Mouse (Mus musculus) gastrocnemius, postnatal 10 days (tissue): ENCODE results near the gene Gm11361. TPM values are rescaled to one million over a fixed set of nuclear protein-coding genes. Genes with fewer than 3 reads are reported as not detected.

Experiments
- DNase-seq: peaks from one replicate; pipeline ENCODE4 v3.0.0; 2021; ENCODE audit warnings: mixed read lengths
- long read RNA-seq, 2 experiments: library from polyadenylated mRNA; stranded (forward); transcript quantifications; one replicate each; pipeline ENCODE4 v2.0.0; 2021
- total RNA-seq, 2 experiments: library from RNA; stranded (reverse); gene quantifications; 2 replicates each; pipeline ENCODE4 v1.2.3; 2021

Gene Gm11361
- 100 to 1,000 TPM; 102 to 150 TPM for total RNA-seq
- long read RNA-seq, experiment 1, partial matches to known transcripts = 0 of 4 reads
- long read RNA-seq, experiment 1, other reads (novel, unspliced or antisense) = 0 of 4 reads
- long read RNA-seq, experiment 2, partial matches to known transcripts = 0 of 3 reads
- long read RNA-seq, experiment 2, other reads (novel, unspliced or antisense) = 0 of 3 reads

DNA sequence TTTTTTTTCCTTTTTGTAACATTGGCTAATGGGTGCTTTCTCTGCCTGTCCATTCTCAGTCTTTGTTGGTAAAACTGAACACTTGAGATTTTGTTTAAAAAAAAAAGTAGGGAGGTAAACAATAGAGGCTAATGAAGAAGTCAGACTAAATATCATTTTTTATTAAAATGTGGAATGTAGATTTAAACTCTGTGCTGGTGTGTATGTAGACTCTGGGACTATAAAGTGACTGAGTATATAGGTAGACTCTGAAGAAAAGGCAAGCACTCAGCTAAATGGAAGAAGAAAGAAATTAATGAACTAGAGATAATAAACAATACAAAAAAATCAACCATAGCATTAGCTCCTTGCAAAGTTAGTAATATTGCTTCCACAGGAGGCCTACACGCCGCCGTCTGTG is at the start of gene Gm11361:
Gene Gm11361, plus strand, starts transcription at position 301 of the 400 bp plus-strand sequence.
- DNase-seq = no peak

DNA sequence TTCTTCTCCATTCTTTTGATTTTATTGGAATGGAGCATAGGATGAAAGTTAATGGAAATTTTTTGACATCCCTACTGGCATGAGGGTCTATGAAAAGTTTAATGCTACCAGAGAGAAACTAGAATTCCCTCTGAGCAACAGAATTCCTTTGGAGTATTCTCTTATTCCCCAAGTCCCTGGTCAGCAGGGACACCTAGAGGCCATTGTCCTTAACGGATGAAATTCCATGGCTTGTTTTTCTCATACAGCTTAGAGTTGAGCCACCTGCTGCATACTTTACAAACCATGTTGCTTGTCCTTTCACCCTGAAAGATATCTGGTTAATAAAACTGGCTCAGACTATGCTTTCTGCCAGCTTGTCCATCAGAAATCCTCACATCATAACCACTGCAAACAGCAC is 7.1 kb downstream of the Gm11361 start:
- no peak for DNase-seq

DNA sequence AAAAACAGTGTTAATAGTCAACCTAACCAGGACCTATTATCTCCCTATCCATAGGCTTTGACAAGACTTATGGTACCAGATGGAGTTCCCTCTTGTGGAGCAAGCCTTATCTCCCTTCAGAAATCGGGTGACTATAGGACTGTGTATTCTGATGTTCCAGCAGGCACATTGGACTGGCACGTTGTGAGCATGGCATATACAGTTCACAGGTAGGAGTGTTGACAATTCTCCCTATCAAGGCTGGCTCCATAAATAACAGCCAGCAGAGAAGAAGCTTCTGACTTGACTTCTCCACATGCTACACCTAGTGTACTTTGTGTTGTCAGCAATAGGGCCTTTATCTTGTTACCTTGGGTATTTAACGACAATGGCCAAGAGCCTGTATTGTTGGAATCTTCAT is 30.0 kb downstream of the Gm11361 start:
- DNase-seq = no peak

DNA sequence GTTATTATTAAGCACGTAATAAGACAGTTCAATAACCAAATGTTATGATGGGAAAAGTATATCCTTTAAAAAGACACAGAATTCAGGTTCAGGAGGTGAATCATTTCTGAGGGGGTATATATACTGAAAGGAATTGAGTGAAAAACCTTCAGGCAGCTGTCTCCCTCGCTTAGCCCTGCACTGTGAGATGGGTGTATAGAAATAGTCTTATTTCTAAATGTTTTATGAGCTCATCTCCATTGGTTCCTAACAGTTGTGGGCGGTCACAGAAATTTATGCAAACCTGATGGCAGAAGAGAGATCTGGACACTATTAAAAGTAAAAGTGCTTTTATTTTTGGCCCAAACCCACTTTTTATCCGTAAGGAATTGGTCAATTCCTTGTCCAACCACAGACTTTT is 36.9 kb downstream of the Gm11361 start:
- no peak for DNase-seq

GRCm38 (mm10) chr13:28294757-28295361 is 37.5 kb downstream of the Gm11361 start:
- DNase-seq = no peak

DNA sequence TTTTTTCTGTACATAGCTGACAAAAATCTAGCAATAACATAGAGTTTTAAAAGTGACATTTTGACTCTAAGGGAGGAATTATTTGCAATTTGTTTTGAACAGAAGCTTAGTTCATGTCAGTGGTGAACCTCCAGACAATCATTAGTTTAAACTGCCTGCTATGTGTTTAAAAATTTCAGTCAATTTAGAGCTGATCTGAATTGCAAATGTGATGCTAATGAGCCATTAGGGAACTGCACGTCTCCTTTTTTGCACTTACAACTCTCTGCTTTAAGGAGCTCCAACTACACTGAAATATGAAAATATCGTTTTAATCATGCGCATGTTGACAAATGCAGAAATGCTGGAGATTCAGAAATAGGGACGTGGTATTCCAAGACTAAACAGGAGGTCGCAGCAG is 38.2 kb downstream of the Gm11361 start:
- DNase-seq = no peak

DNA sequence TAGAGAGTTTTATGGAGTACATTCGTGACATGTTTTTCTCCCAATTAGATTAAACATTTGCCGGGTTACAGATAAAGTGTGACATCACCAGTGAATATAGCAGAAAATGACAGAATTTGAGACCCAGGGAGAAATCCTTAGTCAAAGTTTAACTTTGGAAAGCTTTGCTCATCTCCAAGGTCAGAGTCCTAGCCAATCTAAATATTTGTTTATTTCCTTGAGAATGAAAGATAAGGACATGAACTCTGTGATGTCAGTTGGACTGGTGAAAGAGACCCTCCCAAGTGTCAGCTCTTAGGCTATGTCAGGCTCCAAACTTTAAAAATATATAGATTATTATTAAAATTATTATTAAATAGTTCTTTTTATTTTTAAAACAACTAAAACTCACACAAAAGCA is 39.8 kb downstream of the Gm11361 start:
- DNase-seq = no peak

- DNase-seq = no peak
These were observed 40.2 kb downstream of the Gm11361 start for GRCm38 (mm10) chr13:28297577-28297976.

Other genes with a start within 250 kb of the Gm11361 start
- not detected for gene Prl4a1, start 241.3 kb upstream of the Gm11361 start, total RNA-seq
- not detected for gene Prl5a1, start 115.0 kb upstream of the Gm11361 start, total RNA-seq